Mouse (Mus musculus) G1E (cell line): Measurements from ENCODE around the gene Nexmif.

Experiments used
- CTCF ChIP-seq: IDR thresholded peaks from 2 replicates; pipeline ENCODE4 v1.5.1; 2012; ENCODE audit warnings: low read depth, low read length, inconsistent platforms, mixed read lengths
- GATA1 ChIP-seq: IDR thresholded peaks from 2 replicates; pipeline ENCODE4 v1.6.1; 2012; ENCODE audit warnings: borderline replicate concordance, low read length, inconsistent platforms, mixed read lengths
- GATA2 ChIP-seq: IDR thresholded peaks from 2 replicates; pipeline ENCODE4 v1.6.1; 2012; ENCODE audit warnings: low read depth, low read length, inconsistent platforms, borderline replicate concordance
- POLR2AphosphoS5 ChIP-seq: IDR thresholded peaks from 2 replicates; pipeline ENCODE4 v1.6.1; 2012; ENCODE audit warnings: low read depth, low read length, inconsistent platforms; ENCODE audit not compliant: insufficient replicate concordance
- TAL1 ChIP-seq: conservative IDR thresholded peaks from 2 replicates; pipeline ENCODE4 v1.6.1; 2012; ENCODE audit warnings: low read depth, low read length, inconsistent platforms, mixed read lengths

GRCm38 (mm10) chrX:104032756-104033155 lies 168.2 kb downstream of the Nexmif start:
- TF ChIP-seq CTCF (no peak), POLR2AphosphoS5 (no peak), GATA1 (no peak), TAL1 (no peak), GATA2 (no peak)
